Mouse (Mus musculus): ENCODE measurements at regions not wholly inside any gene's neighbourhood (a gene's known extent, or its start where the extent isn't known, plus 50 kb on each side); places are given as distances from the start of the nearest gene placed in this dataset.

DNA sequence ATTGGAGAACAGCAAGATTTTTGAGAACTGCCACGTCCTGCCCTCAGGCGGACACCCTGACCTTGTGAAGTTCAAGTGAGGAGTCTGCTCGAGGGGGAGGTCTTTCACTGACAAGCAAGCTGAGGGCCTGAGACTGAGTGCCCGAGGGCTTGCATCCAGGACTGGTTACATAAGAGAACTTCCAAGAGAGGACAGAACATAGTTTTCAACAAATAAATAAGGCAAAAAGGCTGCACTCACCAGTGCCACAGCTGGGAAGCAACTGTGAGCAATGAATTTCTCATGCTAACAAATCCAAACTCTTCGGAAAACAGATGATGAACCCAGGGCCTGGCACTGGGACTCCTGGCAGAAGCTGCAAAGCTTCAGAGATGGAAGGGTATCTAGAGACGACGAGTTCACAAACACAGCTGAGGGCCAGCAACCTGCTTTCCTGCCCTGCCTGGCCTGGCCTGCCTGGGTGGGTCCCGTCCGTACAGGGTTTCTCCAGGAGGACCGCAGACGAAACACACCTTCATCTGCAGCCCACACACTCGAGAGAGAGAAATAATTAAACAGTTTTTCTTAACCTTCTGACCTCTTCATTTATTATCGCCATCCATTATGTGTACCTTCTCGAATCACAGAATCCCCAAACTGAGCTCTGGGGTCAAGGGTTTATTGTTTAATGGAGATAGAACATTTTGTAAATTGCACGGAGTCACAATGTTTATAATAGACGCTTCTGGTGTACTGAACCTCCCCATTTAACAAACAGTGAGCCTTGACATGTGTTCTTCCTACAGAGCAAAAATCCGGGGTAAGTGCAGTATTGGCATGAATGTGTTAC lies 334.3 kb upstream of the Ddhd1 start:
- no peak for TF ChIP-seq CTCF (IDR thresholded peaks at IDR 0.05; ENCODE audit: extremely low read depth, insufficient read depth, insufficient read length, insufficient replicate concordance)
- TF ChIP-seq POLR2A (IDR thresholded peaks at IDR 0.05; ENCODE audit: low read depth, low read length) = no peak
